ENCODE assay signal across 8 mouse cellular contexts in the genomic region with DNA sequence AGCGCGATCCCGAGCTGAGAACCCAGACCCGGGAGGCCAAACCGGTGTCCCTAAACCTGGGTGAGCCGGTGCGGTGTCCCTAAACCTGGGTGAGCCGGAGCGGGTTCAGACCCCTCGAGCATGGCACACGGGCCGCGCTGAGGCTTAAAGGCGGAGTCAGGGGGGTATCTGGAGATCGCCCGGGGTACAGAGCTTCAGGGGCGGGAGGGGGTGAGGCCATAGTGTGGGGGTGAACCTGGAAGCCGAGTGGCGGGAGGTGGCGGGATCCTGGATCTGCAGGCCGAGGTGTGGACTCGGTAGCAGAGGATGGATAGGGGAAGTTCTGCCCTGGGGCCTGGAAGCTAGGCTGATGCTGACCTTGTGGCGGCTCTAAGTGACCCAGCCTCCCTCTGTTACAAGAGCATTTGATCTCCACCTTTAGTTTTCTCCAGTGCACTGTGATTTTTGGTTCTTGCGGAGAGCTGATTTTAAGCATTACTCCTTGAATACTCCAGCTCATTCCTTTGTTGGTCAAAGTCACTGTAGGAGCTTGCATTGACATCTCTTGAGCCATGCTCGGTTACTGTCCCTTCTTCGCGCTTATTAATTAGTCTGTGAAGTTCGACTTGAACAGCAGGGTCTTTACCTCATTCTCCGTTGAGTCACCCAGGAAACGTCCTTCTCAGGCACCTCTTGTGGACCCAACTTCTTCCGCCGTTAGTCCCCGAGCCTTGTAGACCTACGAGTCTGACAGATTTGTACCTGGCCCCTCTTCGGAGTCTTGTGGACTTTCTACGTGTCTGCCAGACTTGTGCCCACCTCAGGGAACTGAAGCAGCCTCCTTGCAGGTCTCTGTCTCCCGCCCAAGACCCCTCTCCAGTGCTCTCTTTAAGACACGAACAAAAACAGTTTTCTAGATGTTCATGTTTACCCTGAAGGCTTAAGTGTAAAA. TPM values are rescaled to one million over a fixed set of nuclear protein-coding genes. Genes with fewer than 3 reads are reported as not detected.
DNase-seq lines count a peak whose midpoint lies in the region; ATAC-seq and TF ChIP-seq lines count a peak whose summit lies in the region.

No protein-coding gene starts in this region.

- H3K27me3 ChIP-seq in liver, adult 2 months (ENCODE audit: control insufficient read depth, insufficient read depth, low read length): no peaks in the 10 kb centered on the region

- peak overlapping the region; percentile 94 for H3K4me3 ChIP-seq in bone marrow, adult 2 months (replicated peaks; ENCODE audit: control insufficient read depth, low read depth, low read length)
- peak overlapping the region; percentile 79 for H3K4me3 ChIP-seq in liver, adult 2 months (ENCODE audit: insufficient read depth, low read depth, low read length)

- peak overlapping the region; percentile 85 for H3K9ac ChIP-seq in liver, adult 2 months (ENCODE audit: low read depth, low read length)

- H3K79me2 ChIP-seq in liver, adult 2 months (ENCODE audit: control insufficient read depth, insufficient read depth, low read length): peaks cover 12% of the 10 kb centered on the region; the same call in 1 of the 2 replicates

- peak overlapping the region; percentile 87 for H3K27ac ChIP-seq in bone marrow, adult 2 months (ENCODE audit: control insufficient read depth, insufficient read depth, low read depth, low read length, poor library complexity)
- peak overlapping the region; percentile 55 for H3K27ac ChIP-seq in liver, adult 2 months (replicated peaks; ENCODE audit: insufficient read depth, low read depth, low read length)

- ATAC-seq in granulocyte monocyte progenitor cell, adult 5-6 weeks (replicated peaks; ENCODE audit: poor library complexity, severe bottlenecking): peak; percentile 42
- ATAC-seq in monocyte, adult 5-6 weeks (replicated peaks; ENCODE audit: insufficient number of reproducible peaks, low FRiP score, low TSS enrichment, poor library complexity, severe bottlenecking): peak; percentile 46

- WGBS in bone marrow, adult 2 months: under 1% methylated on average over 38 of the region's 38 CpGs
- WGBS in liver, adult 2 months: 3% methylated on average over 38 of the region's 38 CpGs

- TF ChIP-seq CTCF in bone marrow, adult 2 months (IDR thresholded peaks at IDR 0.05; ENCODE audit: control insufficient read depth, insufficient read depth, low read length): no peak
- no peak for TF ChIP-seq CTCF in liver, adult 2 months (IDR thresholded peaks at IDR 0.05; ENCODE audit: low read depth, low read length)

- peak; percentile 31 for DNase-seq in kidney, adult 9 months
- no peak for DNase-seq in kidney, adult 8-10 months
- peak; percentile 33 for DNase-seq in liver, adult 2 months (ENCODE audit: extremely low read depth, low read depth, low spot score)
- no peak for DNase-seq in retina, postnatal 1 day
- no peak for DNase-seq in gastrocnemius, postnatal 10 days

- H3K36me3 ChIP-seq in liver, adult 2 months (ENCODE audit: control insufficient read depth, insufficient read depth, low read length): no peaks in the 10 kb centered on the region

- H3K4me1 ChIP-seq in bone marrow, adult 2 months (ENCODE audit: control insufficient read depth, insufficient read depth, low read length): no peaks in the 10 kb centered on the region
- peaks cover 10% of the 10 kb centered on the region; the same call in 1 of the 2 replicates for H3K4me1 ChIP-seq in liver, adult 2 months (ENCODE audit: control insufficient read depth, insufficient read depth, low read length)

- TF ChIP-seq POLR2A in bone marrow, adult 2 months (IDR thresholded peaks at IDR 0.05; ENCODE audit: borderline replicate concordance, control insufficient read depth, low read depth, low read length): no peak
- no peak for TF ChIP-seq POLR2A in liver, adult 2 months (IDR thresholded peaks at IDR 0.05; ENCODE audit: extremely low read depth, insufficient read depth, low read length)

RNA-seq across cellular contexts. Expression of a gene that starts 0.9 kb away (rescaled TPM):
- 26.1 and 28.9 TPM in 2 replicates for polyA plus RNA-seq in bone marrow, adult 2 months (2011; ENCODE audit: insufficient read depth, insufficient read length, low replicate concordance, missing spikeins)
- total RNA-seq in granulocyte monocyte progenitor cell, adult 5-6 weeks (2014; fragmentation: Nextera tagmentation): 31.1 and 33.6 TPM in 2 replicates
- total RNA-seq in granulocyte monocyte progenitor cell, adult 5-6 weeks (2017): 54.1 and 64.2 TPM in 2 replicates
- 22.5 and 22.7 TPM in 2 replicates for total RNA-seq in liver, adult 2 months (2014; rRNA removed)
- 5.9 and 6.1 TPM in 2 replicates for polyA plus RNA-seq in liver, adult 2 months (2012; rRNA removed)
- 73.4 to 163 TPM (median 146 TPM) in 3 replicates for total RNA-seq in monocyte, adult 5-6 weeks (2017)
- total RNA-seq in gastrocnemius, postnatal 10 days (2021): 10 to 100 TPM; 13.1 to 18.4 TPM

RNA-seq across cellular contexts. Expression of a gene that starts 0.9 kb away (rescaled TPM):
- polyA plus RNA-seq in bone marrow, adult 2 months (2011; ENCODE audit: insufficient read depth, insufficient read length, low replicate concordance, missing spikeins): 7.6 and 10.7 TPM in 2 replicates
- 6.8 and 9.7 TPM in 2 replicates for total RNA-seq in granulocyte monocyte progenitor cell, adult 5-6 weeks (2014; fragmentation: Nextera tagmentation)
- 10.9 and 11.4 TPM in 2 replicates for total RNA-seq in granulocyte monocyte progenitor cell, adult 5-6 weeks (2017)
- 4.1 and 4.6 TPM in 2 replicates for total RNA-seq in liver, adult 2 months (2014; rRNA removed)
- polyA plus RNA-seq in liver, adult 2 months (2012; rRNA removed): 0.55 and 0.63 TPM in 2 replicates
- total RNA-seq in monocyte, adult 5-6 weeks (2017): 9.7 to 18.1 TPM (median 9.7 TPM) in 3 replicates
- 1 to 10 TPM; 5.1 TPM for total RNA-seq in gastrocnemius, postnatal 10 days (2021)

Comparison
In these comparisons a context has a peak if more than half of its experiments do, and no peak if none do; other contexts are left out.
1. DNase-seq: peak in kidney, adult 9 months (single experiment) and liver, adult 2 months (single experiment); none in kidney, adult 8-10 months (0 of 2), retina, postnatal 1 day (single experiment) and gastrocnemius, postnatal 10 days (single experiment).